Mouse (Mus musculus) ovary, postnatal 14 days (tissue): ENCODE data around the gene Swi5.
A peak's percentile ranks its signal among the peaks of the same experiment; 100 is the strongest.

Experiments used
- DNase-seq: peaks from one replicate; pipeline ENCODE4 v3.0.0; 2022; ENCODE audit warnings: low spot score

The Swi5 gene

GRCm38 (mm10) chr2:32260635-32261034 lies 27.2 kb downstream of the Swi5 start:
- DNase-seq: no peak

- peak; percentile 77 for DNase-seq
These were observed 28.0 kb downstream of the Swi5 start, which contains the start of gene Uck1 for GRCm38 (mm10) chr2:32259657-32260417. TSS of gene Uck1 (minus strand) at chr2:32260159.

GRCm38 (mm10) chr2:32258887-32259533 lies 28.9 kb downstream of the Swi5 start:
- no peak for DNase-seq

GRCm38 (mm10) chr2:32256273-32256672 lies 31.6 kb downstream of the Swi5 start:
- DNase-seq: no peak

GRCm38 (mm10) chr2:32254563-32254962 lies 33.3 kb downstream of the Swi5 start:
- no peak for DNase-seq

- no peak for DNase-seq
These were observed 34.5 kb downstream of the Swi5 start for GRCm38 (mm10) chr2:32253352-32253751.

GRCm38 (mm10) chr2:32252658-32253057 lies 35.2 kb downstream of the Swi5 start:
- no peak for DNase-seq

GRCm38 (mm10) chr2:32251791-32252527 lies 35.9 kb downstream of the Swi5 start:
- no peak for DNase-seq

- DNase-seq: no peak
These were observed 39.2 kb downstream of the Swi5 start for GRCm38 (mm10) chr2:32248377-32249361.

- DNase-seq: no peak
These were observed 41.1 kb downstream of the Swi5 start for GRCm38 (mm10) chr2:32246741-32247140.

GRCm38 (mm10) chr2:32242986-32243385 lies 44.9 kb downstream of the Swi5 start:
- no peak for DNase-seq

GRCm38 (mm10) chr2:32240591-32240990 lies 47.3 kb downstream of the Swi5 start:
- no peak for DNase-seq

- no peak for DNase-seq
These were observed 49.0 kb downstream of the Swi5 start for GRCm38 (mm10) chr2:32238708-32239435.

- no peak for DNase-seq
These were observed 50.3 kb downstream of the Swi5 start for GRCm38 (mm10) chr2:32237571-32237970.

GRCm38 (mm10) chr2:32236760-32237487 lies 51.0 kb downstream of the Swi5 start:
- DNase-seq: peak; percentile 33

GRCm38 (mm10) chr2:32235886-32236759 lies 51.8 kb downstream of the Swi5 start, which contains the start of gene Pomt1:
TSS of gene Pomt1 (plus strand) at chr2:32236590.
- peak; percentile 87 for DNase-seq

GRCm38 (mm10) chr2:32235433-32235832 lies 52.4 kb downstream of the Swi5 start:
- no peak for DNase-seq
